Mouse (Mus musculus) brown adipose tissue, adult 24 weeks (tissue): Measurements from ENCODE around the gene Ccdc114. TPM values are rescaled to one million over a fixed set of nuclear protein-coding genes. Genes with fewer than 3 reads are reported as not detected.
"Not testable (repeated sequence)": the region's sequence is repeated elsewhere in the genome, so short reads cannot be mapped to it uniquely, and the experiment has no call there.

Experiments used
- H3K27ac ChIP-seq: fragments of 200-500 bp; replicated peaks from 2 replicates; pipeline ENCODE4 v1.5.1; 2012; ENCODE audit warnings: low read depth, mild to moderate bottlenecking, low read length
- H3K4me1 ChIP-seq: fragments of 200-500 bp; 2 replicates; pipeline ENCODE4 v1.6.1; 2012; ENCODE audit warnings: low read length, mixed read lengths; ENCODE audit not compliant: control insufficient read depth, insufficient read depth, insufficient read length
- H3K4me3 ChIP-seq: fragments of 200-500 bp; 2 replicates; pipeline ENCODE4 v1.5.1; 2012; ENCODE audit warnings: low read depth, mild to moderate bottlenecking, low read length, moderate library complexity; ENCODE audit not compliant: insufficient read depth
- polyA plus RNA-seq: library from polyadenylated mRNA; stranded (reverse); fragments of >200 nt; gene quantifications from 2 replicates; pipeline ENCODE4 v1.2.4, GENCODE M21; 2012; ENCODE audit not compliant: missing spikeins, insufficient read depth, insufficient read length

Ccdc114 gene
- polyA plus RNA-seq, 1 experiment: 1.2 TPM

- Histone ChIP-seq H3K4me1 (no peaks in the 10 kb centered on the region), H3K4me3 (no peak overlapping the region), H3K27ac (no peak overlapping the region)
Measured at GRCm38 (mm10) chr7:45928626-45929295, 4.9 kb downstream of the Ccdc114 start.

- H3K27ac ChIP-seq: no peak overlapping the region
- no peak overlapping the region for H3K4me3 ChIP-seq
- H3K4me1 ChIP-seq: no peaks in the 10 kb centered on the region
Measured at GRCm38 (mm10) chr7:45929688-45930087, 5.8 kb downstream of the Ccdc114 start.

- not testable (repeated sequence) for H3K27ac ChIP-seq, H3K4me1 ChIP-seq, H3K4me3 ChIP-seq
Measured at GRCm38 (mm10) chr7:45933766-45934165, 9.9 kb downstream of the Ccdc114 start.

- H3K4me3 ChIP-seq: no peak overlapping the region
- H3K27ac ChIP-seq: no peak overlapping the region
- H3K4me1 ChIP-seq: no peaks in the 10 kb centered on the region
Measured at GRCm38 (mm10) chr7:45935114-45935513, 11.2 kb downstream of the Ccdc114 start.

- Histone ChIP-seq H3K4me1 (no peaks in the 10 kb centered on the region), H3K27ac (no peak overlapping the region), H3K4me3 (no peak overlapping the region)
Measured at GRCm38 (mm10) chr7:45939836-45940235, 16.0 kb downstream of the Ccdc114 start.

GRCm38 (mm10) chr7:45941986-45942385 lies 18.1 kb downstream of the Ccdc114 start:
- H3K27ac ChIP-seq: no peak overlapping the region
- H3K4me3 ChIP-seq: no peak overlapping the region
- H3K4me1 ChIP-seq: no peaks in the 10 kb centered on the region

- H3K27ac ChIP-seq, H3K4me1 ChIP-seq, H3K4me3 ChIP-seq: not testable (repeated sequence)
Measured at GRCm38 (mm10) chr7:45943280-45943679, 19.4 kb downstream of the Ccdc114 start.

- Histone ChIP-seq H3K4me3 (no peak overlapping the region), H3K4me1 (no peaks in the 10 kb centered on the region), H3K27ac (no peak overlapping the region)
Measured at GRCm38 (mm10) chr7:45949061-45949460, 25.2 kb downstream of the Ccdc114 start.

- Histone ChIP-seq H3K4me1 (no peaks in the 10 kb centered on the region), H3K27ac (no peak overlapping the region), H3K4me3 (no peak overlapping the region)
Measured at GRCm38 (mm10) chr7:45956611-45957010, 32.7 kb downstream of the Ccdc114 start.

- Histone ChIP-seq H3K27ac (no peak overlapping the region), H3K4me1 (no peaks in the 10 kb centered on the region)
Measured at GRCm38 (mm10) chr7:45971831-45972723, 48.2 kb downstream of the Ccdc114 start.

GRCm38 (mm10) chr7:45973271-45973687 lies 49.4 kb downstream of the Ccdc114 start:
- no peak overlapping the region for H3K27ac ChIP-seq
- H3K4me1 ChIP-seq: no peaks in the 10 kb centered on the region
- H3K4me3 ChIP-seq: no peak overlapping the region

More at GRCm38 (mm10) chr7:45971831-45972723, 48.2 kb downstream of the Ccdc114 start:
- H3K4me3 ChIP-seq: no peak overlapping the region

GRCm38 (mm10) chr7:45974103-45974502 lies 50.2 kb downstream of the Ccdc114 start:
- Histone ChIP-seq H3K4me1 (no peaks in the 10 kb centered on the region), H3K4me3 (no peak overlapping the region), H3K27ac (no peak overlapping the region)

GRCm38 (mm10) chr7:45974512-45974911 lies 50.6 kb downstream of the Ccdc114 start:
- Histone ChIP-seq H3K4me3 (no peak overlapping the region), H3K27ac (no peak overlapping the region), H3K4me1 (no peaks in the 10 kb centered on the region)

- Histone ChIP-seq H3K4me3 (no peak overlapping the region), H3K4me1 (no peaks in the 10 kb centered on the region), H3K27ac (no peak overlapping the region)
Measured at GRCm38 (mm10) chr7:45981612-45982011, 57.7 kb downstream of the Ccdc114 start.

- Histone ChIP-seq H3K4me3 (no peak overlapping the region), H3K27ac (no peak overlapping the region), H3K4me1 (no peaks in the 10 kb centered on the region)
Measured at GRCm38 (mm10) chr7:45986893-45987292, 63.0 kb downstream of the Ccdc114 start.

GRCm38 (mm10) chr7:45988344-45988743 lies 64.5 kb downstream of the Ccdc114 start:
- no peaks in the 10 kb centered on the region for H3K4me1 ChIP-seq
- no peak overlapping the region for H3K4me3 ChIP-seq

More at GRCm38 (mm10) chr7:45988344-45988743, 64.5 kb downstream of the Ccdc114 start:
- H3K27ac ChIP-seq: no peak overlapping the region
